Mouse (Mus musculus): ENCODE results near the gene Scgb2b12.
"Not testable (repeated sequence)": the region's sequence is repeated elsewhere in the genome, so short reads cannot be mapped to it uniquely, and the experiment has no call there.

The Scgb2b12 gene

DNA sequence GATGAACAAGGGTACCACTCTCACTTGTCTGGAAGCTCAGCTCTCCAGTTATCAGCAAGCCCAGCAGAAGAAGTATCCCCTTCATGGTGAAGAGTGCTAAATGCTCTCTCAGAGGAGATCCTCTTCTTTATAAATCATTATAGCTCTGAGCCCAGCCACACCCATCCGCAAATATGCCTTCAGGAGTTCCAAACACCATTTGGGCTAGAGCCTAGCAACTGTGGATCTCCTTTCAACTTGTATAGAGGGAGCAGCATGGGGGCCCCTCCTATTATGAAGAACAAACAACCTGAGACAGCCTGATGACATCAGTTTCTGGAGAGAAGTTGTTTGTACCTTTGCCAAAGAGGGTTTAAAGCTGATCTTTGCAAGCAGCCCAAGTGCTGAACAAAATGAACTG is at the start of gene Scgb2b12:
Scgb2b12 (minus strand) TSS at position 101 of the 400 bp plus-strand sequence.
- not testable (repeated sequence) for DNase-seq (ENCODE audit: low spot score)

DNA sequence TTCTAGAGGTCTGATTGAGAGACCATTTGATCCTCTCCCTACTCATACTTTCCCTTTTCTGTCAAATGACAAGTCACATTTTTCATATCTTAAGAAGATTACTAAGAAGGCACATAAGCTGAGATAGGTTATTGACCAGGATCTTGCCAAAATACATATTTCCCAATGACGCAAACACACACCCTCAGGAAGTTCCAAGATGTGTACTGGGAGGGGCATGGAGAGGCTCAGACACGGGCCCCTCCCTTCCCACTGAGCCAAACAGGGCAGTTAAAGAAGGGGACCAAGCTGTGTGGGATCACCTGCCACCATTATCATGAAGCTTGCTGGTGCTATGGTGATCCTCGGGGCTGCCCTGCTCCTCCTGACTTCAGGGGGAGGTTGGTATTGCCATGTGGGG is 6.8 kb upstream of the Scgb2b12 start, which contains the start of gene Scgb1b12:
Scgb1b12 (plus strand) TSS at position 301 of the 400 bp plus-strand sequence.
- not testable (repeated sequence) for DNase-seq (ENCODE audit: low spot score)

Measured in retina, embryonic 14.5 days (tissue).